Mouse (Mus musculus) cerebellum, adult 8-10 months (tissue): Measurements from ENCODE around the gene Pepd.
"Not testable (repeated sequence)": the region's sequence is repeated elsewhere in the genome, so short reads cannot be mapped to it uniquely, and the experiment has no call there.

Experiments
- DNase-seq: peaks from one replicate; pipeline ENCODE4 v3.0.0; 2022

The Pepd gene

DNA sequence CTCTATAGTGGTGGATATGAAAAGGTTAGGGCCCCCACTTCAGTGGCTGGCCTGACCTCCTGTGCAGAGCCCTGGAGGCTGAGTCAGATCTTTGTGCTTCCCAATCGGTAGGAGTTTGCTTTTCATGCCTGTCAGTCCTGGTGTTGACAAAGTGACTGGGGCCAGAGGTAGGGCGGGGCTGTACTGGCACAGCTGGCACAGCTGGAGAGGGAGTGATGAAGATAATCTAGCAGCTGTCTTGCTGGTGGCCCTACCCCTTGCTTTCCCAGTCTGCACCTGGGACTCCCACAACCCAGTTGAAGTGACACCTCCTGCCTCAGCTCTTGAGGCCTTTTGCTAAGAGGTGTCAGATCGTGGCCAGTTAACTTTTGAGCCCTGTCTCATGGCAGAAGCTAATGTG is 21.0 kb downstream of the Pepd start:
- DNase-seq = no peak

DNA sequence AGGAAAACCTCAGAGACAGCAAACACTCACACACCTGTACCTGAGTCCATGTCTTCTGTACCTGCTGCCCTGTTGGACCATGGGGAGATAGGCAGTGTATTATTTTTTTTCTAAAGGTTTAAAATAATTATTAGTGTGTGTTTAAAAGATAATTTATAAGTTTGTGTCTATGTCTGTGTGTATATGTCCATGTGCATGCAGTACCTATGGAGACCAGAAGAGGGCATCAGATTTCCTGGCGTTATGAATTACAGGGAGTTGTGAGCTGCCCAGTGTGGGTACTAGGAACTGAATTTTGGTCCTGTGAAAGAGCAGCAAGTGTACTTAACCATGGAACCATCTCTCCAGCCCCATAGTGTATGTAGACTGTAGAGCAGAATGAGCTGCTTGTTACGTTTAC is 24.2 kb downstream of the Pepd start:
- no peak for DNase-seq

DNA sequence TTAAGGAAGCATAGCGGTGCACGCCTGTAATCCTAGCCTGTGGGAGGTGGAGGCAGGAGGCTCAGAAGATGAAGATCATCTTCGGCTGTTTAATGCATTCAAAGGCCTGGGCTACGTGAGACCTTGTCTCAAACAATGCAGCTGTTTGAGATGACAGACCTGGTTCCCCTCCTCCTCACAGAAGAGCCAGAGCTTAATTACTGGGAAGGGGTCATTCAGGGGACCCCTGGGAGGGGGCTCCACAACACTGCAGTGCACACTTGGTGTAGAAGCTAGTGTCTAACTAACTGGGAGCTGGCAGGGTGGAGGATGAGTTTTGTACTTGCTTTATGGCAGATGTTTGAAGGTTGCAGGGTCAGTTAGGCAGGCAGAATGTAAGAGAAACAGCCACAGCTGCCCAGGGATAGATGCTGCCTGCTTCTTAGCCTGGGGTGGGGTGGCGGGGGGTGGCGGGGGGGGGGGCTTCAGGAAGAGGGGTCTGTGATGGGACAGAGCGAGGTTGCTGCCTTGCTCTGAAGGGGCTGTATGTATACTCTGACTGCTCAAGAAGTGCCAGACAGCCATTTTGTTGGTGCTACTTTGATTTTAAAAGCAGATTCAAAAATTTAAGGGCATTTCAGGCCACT is 26.6 kb downstream of the Pepd start:
- DNase-seq = no peak

DNA sequence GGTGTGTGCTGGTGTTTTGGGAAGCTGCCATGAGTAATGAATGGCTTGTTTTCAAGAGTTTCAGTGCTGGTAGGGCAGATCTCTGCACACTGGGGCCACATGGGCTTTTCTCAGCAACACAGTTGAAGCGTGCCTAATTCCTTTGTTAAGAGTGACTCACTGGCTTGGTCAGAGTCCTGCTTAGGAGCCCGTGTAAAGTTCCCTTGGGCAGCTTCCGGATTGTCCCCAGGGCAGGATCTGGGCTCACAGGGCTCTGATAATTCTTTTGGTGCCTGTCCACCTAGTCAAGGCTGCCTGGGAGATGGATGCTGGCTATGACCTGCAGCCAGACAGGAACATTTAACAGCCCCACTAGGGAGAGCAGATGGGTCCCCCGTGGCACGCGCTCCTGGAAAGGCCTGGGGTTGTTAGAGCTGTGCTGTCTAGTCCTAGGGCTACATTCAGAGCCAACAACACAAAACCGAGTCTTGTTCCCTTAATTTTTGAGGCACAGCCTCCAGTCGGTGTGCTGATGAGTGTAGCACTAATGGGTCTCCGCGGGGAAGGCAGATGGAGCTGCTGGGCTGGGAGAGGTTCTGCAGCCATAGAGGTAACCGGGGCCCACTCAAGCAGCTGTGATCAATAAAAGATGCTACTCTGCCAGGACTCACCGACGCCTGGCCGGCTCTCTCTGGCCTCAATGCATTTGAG is 27.2 kb downstream of the Pepd start:
- peak; percentile 9 for DNase-seq

DNA sequence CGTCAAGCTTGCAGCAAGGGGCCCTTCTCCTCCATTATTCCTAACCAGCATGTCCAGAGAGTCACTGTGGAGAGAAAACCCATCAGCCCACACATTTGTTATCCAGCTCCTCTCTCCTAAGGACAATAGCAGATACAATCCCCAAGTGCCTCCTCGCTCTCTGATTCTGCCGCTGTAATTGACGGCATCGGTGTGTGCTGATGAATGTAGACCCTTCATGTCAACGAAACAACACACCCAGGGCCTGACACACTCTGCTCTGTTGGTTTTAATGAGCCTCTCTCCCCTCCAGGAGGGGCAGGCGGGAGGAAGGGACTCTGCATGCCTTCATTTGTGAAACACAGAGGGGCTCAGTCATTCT is 27.8 kb downstream of the Pepd start:
- no peak for DNase-seq

DNA sequence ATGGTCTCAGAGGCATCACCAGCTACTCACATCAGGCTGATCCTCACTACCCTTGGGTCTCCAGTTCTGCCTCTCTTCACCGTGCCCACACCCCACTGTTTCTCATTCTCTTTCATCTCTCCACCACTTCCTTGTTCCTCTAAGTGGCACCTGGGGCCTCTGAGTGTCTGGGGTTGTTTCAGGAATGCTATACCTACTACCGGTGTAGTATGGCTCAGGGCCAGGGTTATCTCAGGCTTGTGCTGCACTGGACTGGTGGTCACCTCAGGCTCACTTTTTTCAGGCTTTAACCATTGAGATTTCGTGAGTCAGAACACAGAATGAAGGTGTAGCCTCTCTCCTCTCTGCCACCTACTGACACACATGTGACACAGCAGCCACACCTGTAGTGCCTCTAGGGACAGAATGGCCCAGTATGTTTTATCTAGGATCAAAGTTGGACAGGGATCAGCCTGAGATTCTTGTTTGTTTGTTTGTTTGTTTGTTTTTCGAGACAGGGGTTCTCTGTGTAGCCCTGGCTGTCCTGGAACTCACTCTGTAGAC is 31.5 kb downstream of the Pepd start:
- no peak for DNase-seq

DNA sequence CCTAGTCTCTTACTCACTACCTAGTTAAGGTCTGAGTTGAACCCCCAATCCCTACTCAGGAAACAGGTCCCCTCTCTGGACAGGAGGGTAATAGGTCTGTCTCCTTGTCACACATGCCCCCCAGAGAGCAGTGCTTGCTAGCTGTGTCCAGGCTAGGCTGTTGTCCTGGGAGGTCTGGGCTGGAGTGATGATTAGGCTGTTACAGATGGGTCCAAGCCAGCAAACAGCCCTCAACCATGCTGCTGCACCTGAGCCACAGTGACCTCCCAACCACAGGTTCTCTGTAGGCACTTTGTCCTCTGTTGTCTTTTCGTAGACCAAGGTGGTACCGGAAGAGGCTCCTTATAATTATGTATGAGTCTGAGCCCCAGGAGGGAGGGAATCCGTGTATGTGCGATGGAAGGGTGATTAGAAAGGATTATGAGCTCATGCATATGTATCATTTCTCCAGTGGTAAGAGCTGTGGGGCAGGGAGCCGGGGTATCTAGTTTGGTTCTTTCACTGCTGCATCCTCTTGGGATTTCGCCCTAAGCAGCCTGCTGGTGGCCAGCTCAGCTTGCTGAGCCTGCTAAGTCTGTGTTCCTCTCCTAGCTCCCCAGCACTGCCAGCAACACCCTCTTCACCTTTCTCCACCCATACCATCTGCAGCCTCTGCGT is 34.2 kb downstream of the Pepd start:
- no peak for DNase-seq

DNA sequence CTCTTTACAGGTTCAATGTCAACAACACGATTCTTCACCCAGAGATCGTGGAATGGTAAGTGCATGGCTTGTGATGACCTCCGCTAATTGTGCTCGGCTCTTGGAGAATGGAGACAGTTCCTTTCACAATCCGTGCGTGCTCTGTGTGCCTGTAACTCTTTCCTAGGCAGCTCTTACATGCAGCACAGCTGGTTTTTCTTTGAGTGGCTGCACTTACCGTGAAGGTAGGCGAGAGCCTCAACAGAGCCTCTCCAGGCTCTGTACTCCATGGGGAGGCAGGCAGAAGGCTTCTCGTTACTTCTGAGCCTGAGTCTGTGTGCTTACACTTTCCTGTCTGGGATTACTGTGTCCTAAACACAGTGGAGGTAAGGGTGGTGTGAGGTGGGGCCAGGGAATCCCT is 42.4 kb downstream of the Pepd start:
- DNase-seq = no peak

DNA sequence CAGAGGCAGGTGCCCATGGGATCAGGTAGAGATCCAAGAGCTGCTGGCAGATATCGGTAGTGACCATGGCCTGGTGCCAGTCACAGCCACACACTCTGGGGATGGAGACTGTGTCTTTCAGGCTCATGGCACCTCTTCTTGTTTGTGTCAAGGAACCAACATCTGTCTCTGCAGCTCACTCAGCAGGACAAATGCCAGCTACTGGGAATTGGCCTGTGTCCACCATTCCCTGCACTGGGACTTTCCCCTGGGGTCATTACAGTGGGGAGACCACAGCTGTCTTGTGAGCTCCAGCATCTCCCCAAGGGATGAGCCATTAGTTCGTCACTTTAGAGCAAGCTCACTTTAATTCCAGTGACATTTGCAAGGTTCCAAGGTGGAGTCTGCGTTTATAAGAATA is 43.1 kb downstream of the Pepd start:
- no peak for DNase-seq

DNA sequence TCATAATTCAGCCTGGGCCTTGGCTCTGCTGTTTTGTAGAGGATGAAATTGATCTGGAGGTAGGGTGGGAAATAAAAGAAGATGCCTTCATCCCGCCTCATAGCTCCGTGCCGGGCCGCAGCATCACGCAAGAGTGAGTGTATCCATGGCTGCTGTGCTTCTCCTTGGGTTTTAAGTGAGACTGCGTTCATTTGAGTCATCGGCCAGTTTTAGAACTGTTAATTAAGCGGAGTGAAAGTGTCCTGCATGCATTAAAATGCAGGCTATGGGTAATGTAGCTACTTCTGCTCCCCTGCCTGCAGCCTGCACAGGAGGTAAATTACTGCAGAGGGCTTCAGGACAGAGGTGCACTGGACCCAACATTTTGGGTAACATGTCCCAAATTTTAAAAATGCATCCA is 45.0 kb downstream of the Pepd start:
- no peak for DNase-seq

DNA sequence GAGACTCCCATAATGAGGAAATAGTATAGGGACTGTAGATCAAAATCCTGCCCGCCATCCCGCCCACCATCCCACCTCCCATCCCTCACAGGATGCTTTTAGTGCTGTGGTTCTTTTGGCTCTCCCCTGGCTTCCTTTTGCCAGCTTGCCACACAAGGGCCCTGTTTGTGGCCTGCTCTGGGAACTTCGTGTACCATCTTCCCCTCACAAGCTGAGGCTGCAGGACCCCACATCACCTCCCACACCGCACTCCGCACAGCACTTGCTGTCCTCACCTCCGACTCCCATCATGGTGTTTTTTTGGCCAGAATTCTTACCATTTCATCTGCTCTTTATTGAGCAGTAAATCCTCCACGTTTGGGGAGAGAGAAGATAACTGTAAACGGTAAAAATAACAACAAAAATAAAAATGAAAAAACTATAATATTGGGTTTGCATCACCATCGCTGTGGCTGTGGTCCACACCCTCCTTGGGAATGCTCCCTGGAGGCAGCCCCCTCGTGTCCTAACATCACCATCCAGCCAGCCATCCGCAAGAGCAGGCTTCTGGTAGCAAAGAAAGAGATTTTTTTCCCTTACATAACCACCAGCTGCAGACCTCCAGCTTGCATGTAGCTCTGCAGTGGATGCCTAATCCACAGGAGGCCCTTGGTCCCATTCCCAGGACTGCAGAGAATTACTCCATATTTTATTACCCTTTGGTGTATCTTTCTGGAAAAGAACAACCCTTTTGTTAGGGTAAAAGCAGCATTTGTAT is 51.9 kb downstream of the Pepd start:
- no peak for DNase-seq

DNA sequence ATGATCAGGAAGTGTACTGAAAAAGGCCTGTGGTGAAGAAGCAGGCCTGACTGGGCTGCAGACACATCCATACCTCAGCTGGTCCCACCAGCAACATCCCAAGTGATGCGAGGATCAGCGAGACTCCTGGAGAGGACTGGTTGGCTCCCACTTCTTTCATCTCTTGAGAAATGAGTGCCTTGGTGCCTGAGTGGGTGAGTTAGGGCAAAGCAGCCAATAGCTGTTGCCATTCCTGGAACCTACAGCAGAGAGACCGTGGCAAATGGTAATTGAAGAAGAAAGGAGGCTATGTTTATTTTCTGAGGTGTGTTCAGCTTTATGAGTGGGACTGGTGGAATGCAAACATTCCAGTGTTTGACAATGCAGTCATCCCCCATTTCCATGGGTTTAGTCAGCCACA is 55.2 kb downstream of the Pepd start:
- no peak for DNase-seq

DNA sequence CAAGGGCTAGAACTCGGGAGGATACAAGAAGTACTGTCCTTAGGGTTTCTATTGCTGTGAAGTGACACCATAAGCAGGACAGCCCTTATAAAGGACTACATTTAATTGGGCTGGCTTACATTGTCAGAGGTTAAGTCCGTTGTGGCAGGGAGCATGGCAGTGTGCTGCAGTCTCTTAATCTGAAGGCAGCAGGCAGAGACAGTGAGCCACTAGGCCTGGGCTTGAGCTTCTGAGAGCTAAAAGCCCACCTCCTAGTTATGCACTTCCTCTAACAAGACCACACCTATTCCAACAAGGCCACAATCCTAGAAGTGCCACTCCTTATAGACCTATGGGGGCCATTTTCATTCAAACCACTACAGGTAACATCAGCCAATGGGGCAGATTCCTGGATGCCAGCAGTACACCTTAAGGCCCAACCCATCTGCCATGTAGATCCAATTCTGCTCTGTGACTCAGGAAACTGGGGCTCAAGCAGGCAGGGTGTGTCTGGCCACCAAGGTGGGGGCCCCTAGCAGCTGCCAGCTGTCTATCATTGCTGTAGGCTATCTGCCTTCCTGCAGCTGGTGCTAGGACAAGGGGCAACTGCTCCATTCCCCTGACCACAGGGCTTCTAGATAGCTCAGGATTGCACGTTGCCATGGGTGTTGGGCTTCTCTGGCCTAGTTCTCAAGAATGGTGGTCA is 56.7 kb downstream of the Pepd start:
- no peak for DNase-seq

DNA sequence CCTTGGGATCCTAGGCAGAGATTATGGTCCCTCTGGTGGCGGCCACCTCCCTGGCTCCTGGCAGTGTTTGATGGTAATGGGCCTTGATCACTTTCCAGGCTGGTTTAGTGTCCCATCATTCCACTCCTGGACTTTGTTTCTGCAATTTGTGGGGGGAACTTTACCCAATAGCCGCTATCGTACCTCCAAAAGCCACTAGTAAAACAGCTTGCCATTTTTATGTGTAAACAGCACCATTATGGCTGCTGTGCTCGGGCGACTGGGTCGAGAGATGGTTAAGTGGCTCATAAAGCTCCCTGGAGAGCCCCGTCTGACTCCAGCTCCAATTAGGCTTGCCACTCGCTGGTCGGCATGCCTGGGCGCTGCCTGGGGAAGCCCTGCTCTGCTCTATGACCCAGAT is 59.6 kb downstream of the Pepd start:
- DNase-seq = no peak

DNA sequence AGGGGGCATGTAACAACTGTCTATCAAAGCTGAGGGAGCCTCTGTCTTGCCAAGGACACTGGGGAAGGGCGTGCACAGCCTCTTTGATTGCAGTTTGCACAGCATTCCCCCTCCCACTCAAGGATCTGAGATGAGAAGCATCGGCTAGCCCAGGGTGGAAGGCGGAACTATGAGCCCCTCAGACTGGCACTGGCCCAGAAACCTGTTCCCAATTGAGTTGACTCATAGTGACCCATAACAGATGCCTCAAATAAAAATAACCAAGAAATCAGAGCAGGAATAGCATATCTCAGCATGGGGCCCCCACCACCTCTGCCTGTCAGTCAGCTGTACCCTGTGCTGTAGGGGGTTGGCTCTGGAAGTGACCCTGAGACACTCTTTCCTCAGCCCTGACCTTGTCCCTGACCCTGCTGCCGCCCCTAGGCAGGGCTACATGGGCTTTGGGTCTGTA is 60.8 kb downstream of the Pepd start:
- DNase-seq = no peak

DNA sequence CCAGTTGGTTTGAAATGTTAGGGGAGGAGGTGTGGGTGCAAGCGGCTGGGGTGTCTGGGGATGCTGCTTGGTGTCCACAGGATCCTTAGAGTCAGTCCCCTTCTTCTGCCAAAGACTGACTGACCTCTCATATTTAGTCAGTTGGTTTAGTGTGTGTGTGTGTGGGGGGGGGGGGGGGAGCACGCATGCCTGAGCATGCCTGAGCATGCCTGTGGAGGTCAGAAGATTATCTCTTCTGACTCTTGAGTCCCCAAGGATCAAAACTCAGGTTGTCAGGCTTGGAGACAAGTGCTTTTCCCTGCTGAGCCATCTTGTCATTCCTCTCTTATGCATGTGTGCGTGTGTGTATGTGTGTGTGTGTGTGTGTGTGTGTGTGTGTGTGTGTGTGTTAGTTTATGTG is 61.7 kb downstream of the Pepd start:
- no peak for DNase-seq

DNA sequence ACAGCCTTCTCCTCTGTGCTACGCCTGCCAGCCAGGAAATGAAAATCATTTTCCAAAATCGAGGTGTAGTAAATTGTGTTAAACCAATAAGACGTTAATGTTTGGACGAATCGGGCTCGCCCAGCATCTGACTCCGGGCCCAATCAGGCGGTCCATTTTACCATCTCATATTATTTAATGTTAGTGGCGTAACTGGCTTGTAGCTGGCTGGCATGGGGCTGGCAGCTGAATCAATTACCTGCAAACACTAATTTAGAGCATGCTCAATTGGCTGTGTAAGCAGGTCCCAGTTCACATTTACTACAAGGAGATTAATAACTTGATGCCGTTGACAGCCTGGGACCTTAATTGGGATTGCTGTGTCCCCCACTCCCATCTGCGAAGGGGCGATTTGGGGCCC is 63.7 kb downstream of the Pepd start:
- no peak for DNase-seq

DNA sequence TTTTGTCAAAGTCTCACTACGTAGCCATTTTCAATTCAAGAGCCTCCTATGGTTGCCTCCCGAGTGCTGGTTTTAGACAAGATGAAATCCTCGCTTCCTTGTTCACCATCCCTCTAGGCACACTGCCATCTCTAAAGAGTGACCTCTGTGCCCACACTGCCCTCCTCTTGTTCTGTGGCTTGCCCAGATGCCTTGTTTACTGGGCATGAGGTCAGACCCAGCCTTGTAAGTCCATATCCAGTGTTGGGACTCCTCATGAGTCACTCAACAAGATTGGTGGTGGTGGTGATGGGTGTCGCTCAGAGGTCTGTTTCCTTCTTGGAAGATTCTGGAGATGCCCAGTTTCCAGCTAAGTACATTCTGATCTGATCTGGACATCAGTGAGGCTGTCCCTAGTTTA is 65.2 kb downstream of the Pepd start:
- no peak for DNase-seq

DNA sequence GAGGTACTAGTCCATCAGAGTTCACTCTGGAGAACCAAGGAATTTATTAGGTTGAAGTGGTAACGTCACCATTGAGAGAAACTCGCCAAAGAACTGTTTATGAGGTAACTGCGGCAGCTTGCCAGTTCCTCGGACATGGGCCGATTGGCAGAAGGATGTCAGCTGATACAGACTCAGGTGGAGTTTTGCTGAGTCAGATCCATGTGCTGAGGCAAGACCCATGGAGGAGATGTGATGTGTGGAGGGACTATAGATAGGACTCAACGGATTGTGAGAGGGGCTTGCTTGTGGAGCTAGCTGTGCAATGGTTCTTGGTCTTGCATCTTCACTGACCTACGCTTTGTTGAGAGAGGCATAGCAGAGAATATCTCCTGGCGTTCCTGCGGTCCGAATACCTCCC is 69.6 kb downstream of the Pepd start:
- no peak for DNase-seq

DNA sequence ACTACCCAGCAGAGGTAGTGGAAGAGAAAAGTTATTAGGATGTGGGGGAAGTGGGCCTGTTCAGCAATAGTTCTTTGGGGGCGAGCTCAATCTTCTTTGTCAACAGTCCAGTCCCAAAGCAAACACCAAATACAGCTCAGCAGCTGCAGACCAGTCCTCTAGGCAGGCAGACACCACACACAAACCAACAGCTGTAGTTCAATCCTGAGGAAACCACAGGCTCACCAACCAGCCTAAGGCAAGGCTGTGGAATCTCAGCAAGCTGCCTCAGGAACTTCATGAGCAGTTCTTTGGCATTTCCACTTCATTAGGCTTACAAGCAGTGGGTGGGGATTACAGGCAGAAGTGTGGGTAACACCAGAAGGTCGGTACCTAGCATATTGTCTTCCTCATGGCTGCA is 70.2 kb downstream of the Pepd start:
- DNase-seq = not testable (repeated sequence)

DNA sequence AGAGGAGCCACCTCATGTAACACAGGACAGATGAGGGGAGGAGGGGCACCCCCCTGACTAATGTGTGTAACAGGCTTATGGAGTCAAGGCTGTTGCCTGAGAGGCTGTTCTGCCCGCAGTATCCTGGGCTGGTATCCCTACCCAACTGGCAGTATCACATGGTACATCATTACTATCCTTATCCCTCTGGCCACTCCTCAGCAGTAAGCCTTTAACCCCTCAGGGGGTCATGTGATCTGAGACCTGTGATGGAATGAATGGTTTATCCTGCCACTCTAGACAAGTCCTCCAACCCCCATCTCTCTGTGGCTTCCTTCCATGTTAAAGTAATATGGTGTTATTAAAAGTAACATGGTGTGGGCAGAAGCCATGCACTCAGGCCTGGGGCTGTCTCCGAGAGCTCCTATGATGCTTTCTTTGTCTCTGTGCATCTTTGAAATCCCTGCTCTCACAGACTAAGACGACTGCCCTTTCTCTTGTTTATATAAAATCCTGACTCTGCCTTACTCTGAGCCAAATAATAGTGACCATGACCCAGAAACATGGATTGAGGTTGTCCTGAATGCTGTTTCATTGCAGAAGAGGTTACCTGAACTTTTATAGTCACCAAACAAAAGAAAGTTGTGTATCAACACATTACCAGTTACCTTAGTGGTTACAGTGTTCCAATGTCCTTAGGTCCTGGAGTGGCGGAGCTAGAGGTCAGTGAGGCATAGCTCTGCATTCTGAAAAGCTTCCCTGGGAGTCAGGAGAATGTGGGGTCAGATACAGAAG is 71.7 kb downstream of the Pepd start:
- DNase-seq = no peak

DNA sequence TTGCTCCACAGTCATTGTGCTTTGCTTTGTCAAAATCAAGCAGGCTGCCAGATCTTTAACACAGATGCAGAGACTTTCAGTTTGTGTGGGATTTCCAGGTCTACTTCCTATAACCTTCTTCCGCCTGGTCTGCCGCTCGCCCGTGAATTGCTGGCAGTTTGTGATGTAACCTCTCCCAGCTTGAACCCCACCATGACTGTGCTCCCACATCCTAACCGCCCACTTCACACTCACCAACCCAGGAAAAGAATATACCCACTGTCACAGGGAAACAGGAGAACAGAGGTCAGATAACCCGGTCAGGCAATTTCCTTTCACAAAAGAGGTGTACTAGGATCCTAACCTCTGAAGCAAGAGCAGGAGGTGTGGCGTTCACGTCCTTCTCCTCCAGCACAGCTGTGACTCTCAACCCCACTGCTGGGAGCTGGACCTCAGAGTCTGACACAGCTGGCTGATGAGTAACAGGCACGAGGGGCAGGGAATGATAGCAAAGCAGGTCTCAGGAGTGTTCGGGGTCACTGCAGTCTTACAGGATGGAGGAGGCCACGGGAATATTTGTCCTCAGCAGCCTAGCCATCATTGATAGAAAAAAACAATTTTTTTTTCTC is 72.5 kb downstream of the Pepd start:
- DNase-seq = no peak
